In the genomic region with DNA sequence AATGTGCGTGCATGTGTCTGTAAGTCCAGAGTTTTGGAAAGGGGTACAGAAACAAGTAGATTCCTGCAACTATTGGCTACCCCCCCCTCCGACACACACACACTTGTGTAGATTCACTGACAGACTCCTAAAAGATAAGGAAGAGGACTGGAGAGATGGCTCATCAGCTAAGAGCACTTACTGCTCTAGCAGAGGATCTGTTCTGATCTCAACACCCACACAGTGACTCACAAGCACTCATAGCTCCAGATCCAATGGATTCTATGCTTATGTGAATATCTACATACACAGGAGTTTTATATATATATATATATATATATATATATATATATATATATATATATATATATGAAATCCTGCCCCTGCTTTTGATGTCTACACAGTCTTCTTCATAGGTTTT, we compare ENCODE assay signal across 34 mouse cellular contexts.
"Had no signal": no experiment of that assay in that cellular context is flagged by ENCODE, and none has a peak within 500 bp of the region (broad histone marks: within the 10 kb centered on the region; RNA-seq: fewer than 3 reads in every experiment).

No protein-coding gene starts in this region.

- H3K36me3 ChIP-seq: heart, embryonic 12.5 days; heart, embryonic 13.5 days; heart, embryonic 15.5 days; hindbrain, embryonic 10.5 days; hindbrain, embryonic 12.5 days; hindbrain, embryonic 13.5 days; hindbrain, embryonic 15.5 days; intestine, embryonic 15.5 days; kidney, embryonic 15.5 days had no signal

- H3K4me3 ChIP-seq: heart, embryonic 12.5 days; heart, embryonic 13.5 days; heart, embryonic 15.5 days; hindbrain, embryonic 10.5 days; hindbrain, embryonic 12.5 days; hindbrain, embryonic 13.5 days; hindbrain, embryonic 15.5 days; intestine, embryonic 15.5 days; kidney, embryonic 15.5 days; layer of hippocampus, adult 2 months; left cerebral cortex, adult 2 months had no signal

- H3K9ac ChIP-seq: heart, embryonic 12.5 days; heart, embryonic 13.5 days; heart, embryonic 15.5 days; hindbrain, embryonic 12.5 days; hindbrain, embryonic 13.5 days; hindbrain, embryonic 14.5 days; hindbrain, embryonic 15.5 days; intestine, embryonic 15.5 days; kidney, embryonic 15.5 days had no signal

- H3K9me3 ChIP-seq: heart, embryonic 12.5 days; heart, embryonic 13.5 days; heart, embryonic 15.5 days; hindbrain, embryonic 10.5 days; hindbrain, embryonic 12.5 days; hindbrain, embryonic 13.5 days; hindbrain, embryonic 15.5 days; intestine, embryonic 15.5 days; kidney, embryonic 15.5 days had no signal

- ATAC-seq: hindbrain, embryonic 16.5 days; hindbrain, postnatal 0 days; inflammation-experienced regulatory T-cells, adult 6 months; intestine, embryonic 15.5 days; intestine, postnatal 0 days had no signal

- H3K27me3 ChIP-seq: heart, embryonic 12.5 days; heart, embryonic 13.5 days; heart, embryonic 15.5 days; hindbrain, embryonic 13.5 days; hindbrain, embryonic 15.5 days; intestine, embryonic 15.5 days had no signal

- H3K4me1 ChIP-seq: hindbrain, embryonic 10.5 days; hindbrain, embryonic 12.5 days; hindbrain, embryonic 13.5 days; hindbrain, embryonic 15.5 days; intestine, embryonic 15.5 days; kidney, embryonic 15.5 days had no signal

- H3K4me2 ChIP-seq: heart, embryonic 11.5 days; heart, embryonic 12.5 days; heart, embryonic 13.5 days; heart, embryonic 15.5 days; hindbrain, embryonic 12.5 days; hindbrain, embryonic 13.5 days; hindbrain, embryonic 14.5 days; hindbrain, embryonic 15.5 days; intestine, embryonic 15.5 days; kidney, embryonic 15.5 days had no signal

- DNase-seq: heart, postnatal 10 days; heart, postnatal 14 days; heart, postnatal 36 days; heart, postnatal 4 days; kidney, adult 11 months; kidney, adult 18-20 months; kidney, adult 2 months; kidney, adult 8-10 months; kidney, adult 9 months; kidney, postnatal 10 days; kidney, postnatal 14 days; kidney, postnatal 25 days; kidney, postnatal 36 days; kidney, postnatal 4 days; layer of hippocampus, adult 9-11 months; layer of hippocampus, postnatal 36 days had no signal

- H3K27ac ChIP-seq: heart, embryonic 13.5 days; heart, embryonic 15.5 days; hindbrain, embryonic 10.5 days; hindbrain, embryonic 12.5 days; hindbrain, embryonic 13.5 days; hindbrain, embryonic 14.5 days; hindbrain, embryonic 15.5 days; hindbrain, postnatal 0 days; intestine, embryonic 15.5 days; kidney, embryonic 15.5 days; kidney, postnatal 0 days; layer of hippocampus, adult 2 months; left cerebral cortex, adult 2 months had no signal
